Mouse (Mus musculus): ENCODE results near the gene Tspyl3. TPM values are rescaled to one million over a fixed set of nuclear protein-coding genes. Genes with fewer than 3 reads are reported as not detected.
"Not testable (repeated sequence)": the region's sequence is repeated elsewhere in the genome, so short reads cannot be mapped to it uniquely, and the experiment has no call there.

The Tspyl3 gene
- under 1 TPM; 0.22 to 0.48 (median 0.37) TPM for total RNA-seq (2022)

- no peak for DNase-seq (ENCODE audit: low spot score in 2 of 2)
Measured at GRCm38 (mm10) chr2:153224946-153225594, at the start of gene Tspyl3. Gene Tspyl3 (minus strand): TSS chr2:153225441.

DNA sequence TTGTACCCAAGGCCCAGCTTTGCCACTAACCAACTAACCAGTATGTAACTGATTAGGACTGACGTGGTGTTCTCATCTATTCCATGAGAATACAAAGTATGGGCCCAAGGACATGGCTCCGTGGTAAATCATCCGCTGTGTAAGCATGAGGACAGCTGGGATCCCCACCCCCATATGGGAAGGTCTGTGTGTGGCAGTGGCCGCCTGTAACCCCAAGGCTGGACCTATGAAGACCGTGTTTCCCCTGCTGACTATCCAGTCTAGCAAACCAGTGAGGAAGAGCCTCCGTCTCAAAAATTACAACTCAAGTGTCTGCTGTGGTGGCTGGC is 49.6 kb upstream of the Tspyl3 start:
- DNase-seq (ENCODE audit: low spot score in 2 of 2) = no peak

GRCm38 (mm10) chr2:153274200-153274918 is 49.1 kb upstream of the Tspyl3 start:
- DNase-seq (ENCODE audit: low spot score in 2 of 2) = not testable (repeated sequence)

DNA sequence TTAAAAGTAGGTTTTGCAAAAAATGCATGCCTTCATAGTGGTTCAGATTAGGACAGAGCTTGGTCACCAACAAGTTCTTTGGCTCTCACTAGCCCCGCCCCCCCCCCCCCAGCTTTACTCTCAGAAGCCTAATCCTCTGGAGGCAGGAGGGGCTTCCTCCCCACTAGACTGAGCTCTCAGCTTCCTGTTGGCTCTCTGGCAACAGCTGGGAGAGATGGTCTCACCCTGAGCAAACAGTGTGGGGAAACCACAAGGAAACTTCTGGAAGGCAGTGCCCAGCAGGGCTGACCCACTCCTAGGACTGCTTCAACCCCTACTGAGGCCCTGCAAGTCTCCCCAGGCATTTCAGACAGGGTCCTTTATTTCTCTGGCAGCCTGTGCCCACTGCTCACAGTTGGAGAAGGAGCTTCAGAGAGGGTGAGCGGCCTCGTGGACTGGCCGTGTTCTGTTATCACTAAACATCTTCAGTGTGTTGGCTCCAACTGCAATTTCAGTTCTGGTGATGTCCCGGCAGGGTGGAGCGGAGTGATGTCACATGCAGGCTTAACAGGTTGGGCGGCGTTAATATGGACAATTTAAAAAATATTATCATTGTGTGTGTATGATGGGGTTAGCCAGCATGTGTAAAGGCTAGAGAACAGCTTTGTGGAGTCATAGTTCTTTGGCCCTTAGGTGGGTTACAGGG is 45.1 kb upstream of the Tspyl3 start:
- not testable (repeated sequence) for DNase-seq (ENCODE audit: low spot score in 2 of 2)

GRCm38 (mm10) chr2:153267331-153267730 is 42.1 kb upstream of the Tspyl3 start:
- no peak for DNase-seq (ENCODE audit: low spot score in 2 of 2)

- no peak for DNase-seq (ENCODE audit: low spot score in 2 of 2)
Measured at GRCm38 (mm10) chr2:153263053-153263452, 37.8 kb upstream of the Tspyl3 start.

DNA sequence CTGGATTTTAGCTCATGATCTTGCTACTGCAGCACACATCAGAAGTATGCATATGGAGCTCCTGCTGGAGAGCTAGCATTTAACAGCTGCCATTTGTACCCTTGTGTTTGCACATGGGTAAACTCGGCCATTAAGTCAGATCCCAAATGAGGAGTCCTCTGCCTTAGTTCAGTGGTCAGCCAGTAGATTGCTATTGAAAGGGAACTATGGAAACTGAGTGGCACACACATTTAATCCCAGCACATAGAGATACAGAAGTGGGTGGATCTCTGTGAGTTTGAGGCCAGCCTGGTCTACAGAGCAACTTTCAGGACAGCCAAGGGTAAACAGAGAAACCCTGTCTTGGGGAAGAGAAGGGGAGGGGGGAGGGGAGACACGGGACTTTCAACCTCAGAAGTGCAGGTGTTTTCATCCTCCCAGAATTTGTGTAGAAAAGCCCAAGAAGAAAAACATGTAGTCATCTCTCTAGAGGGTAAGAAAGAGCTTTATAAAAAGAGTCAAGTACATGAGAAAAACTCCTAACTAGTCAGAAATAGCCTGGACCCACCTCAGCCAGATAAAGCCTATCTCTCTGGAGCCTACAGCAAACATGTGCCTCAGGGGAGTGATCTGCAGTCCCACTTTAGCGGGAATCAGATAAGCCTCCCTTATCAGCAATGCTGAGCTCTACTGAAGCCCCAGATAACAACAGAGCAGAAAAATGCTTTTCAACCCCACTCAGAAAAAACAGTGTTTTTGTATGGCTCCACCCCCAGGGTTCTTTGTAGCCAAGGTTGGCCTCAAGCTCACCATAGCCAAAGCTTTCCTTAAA is 34.8 kb upstream of the Tspyl3 start:
- DNase-seq (ENCODE audit: low spot score in 2 of 2) = no peak

DNA sequence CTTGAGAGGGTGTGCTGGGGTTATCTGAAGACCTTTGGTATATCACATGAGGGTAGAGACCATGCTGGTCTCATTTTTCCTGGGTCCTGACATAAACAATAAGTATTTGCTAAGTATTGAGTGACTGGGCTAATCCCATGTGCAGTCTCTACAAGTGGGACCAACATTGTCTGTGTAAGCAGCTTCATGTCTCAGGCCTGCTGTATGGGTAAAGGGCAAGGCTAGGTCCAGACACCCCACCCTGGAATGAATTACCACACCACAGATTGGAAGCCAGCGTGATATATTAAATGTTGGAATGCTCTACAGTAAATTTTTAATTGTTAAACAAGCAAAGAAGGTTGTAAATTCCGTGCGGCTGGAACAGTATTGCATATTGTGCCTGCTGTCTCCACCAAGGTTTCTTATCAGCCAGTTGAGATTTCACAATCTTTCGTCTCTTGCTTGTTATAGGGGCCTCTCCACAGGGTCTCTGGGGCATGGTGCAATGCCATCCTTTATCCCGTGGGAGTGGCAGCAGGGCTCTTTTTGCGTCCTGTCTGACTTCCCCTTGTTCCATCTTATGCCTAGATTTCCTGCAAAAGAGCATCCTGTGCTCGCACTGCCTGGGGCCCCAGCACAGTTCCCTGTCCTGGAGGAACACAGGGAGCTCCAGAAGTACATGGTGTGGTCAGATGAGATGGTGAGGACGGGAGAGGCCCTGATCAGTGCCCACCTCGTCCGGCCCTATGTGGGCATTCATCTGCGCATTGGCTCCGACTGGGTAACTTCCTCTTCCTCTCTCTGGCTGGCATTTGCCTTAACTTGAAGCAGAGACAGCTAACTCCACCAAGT is 34.0 kb upstream of the Tspyl3 start:
- no peak for DNase-seq (ENCODE audit: low spot score in 2 of 2)

- no peak for DNase-seq (ENCODE audit: low spot score in 2 of 2)
Measured at GRCm38 (mm10) chr2:153256604-153257003, 31.4 kb upstream of the Tspyl3 start.

DNA sequence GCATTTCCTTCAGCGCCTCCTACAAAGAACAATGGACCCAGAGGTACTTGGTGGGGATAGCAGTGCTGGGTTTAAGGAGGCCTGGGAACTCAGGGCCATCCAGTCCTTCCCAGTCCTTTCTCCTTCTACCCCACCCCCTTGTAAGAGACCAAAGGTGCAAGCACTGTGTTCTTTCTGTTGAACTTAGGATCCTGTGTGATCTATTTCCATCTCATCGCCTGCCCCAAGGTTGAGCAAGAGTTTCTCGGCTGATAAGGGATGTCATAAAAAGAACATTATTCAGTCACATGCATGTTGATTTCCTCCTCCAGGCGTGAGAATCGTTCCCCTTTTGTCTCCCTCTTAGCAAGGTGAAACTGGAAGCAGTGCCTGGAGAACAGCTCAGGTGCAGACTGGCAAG is 24.5 kb upstream of the Tspyl3 start:
- DNase-seq (ENCODE audit: low spot score in 2 of 2) = no peak

- DNase-seq (ENCODE audit: low spot score in 2 of 2) = no peak
Measured at GRCm38 (mm10) chr2:153242156-153242555, 16.9 kb upstream of the Tspyl3 start.

- peak; percentile 79 to 88 for DNase-seq (ENCODE audit: low spot score in 2 of 2)
Measured at GRCm38 (mm10) chr2:153241250-153242014, 16.2 kb upstream of the Tspyl3 start, which contains the start of the genes Plagl2 and Pofut1. Gene Plagl2 (minus strand): TSS chr2:153241426. Gene Pofut1 (plus strand): TSS chr2:153241533.

DNA sequence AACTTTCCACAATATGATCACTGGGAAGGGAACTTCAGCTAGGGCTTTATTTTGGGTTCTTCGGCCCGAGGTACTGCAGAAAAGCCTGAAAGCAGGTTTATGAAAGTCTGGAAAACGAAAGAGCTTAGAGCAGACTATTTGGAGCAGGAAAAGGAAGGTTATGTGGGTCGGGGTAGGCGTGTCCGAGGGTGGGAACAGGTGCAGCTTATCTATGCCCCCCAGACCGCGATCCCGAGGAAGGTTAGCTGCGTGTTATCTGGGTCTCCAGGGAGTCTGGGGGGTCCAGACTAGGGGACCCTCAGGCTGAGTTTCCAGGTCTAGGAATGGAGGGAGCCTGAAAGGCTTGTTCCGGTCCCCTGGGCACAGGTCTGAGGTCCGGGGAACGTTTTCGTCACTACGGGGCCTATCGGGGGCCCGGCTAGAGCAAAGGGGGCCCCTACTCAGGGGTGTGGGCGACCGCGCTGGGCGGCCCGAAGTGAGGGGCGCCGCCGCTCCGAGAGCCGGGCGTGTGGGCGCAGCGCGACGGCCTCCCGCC is 15.5 kb upstream of the Tspyl3 start:
- DNase-seq (ENCODE audit: low spot score in 2 of 2) = no peak

DNA sequence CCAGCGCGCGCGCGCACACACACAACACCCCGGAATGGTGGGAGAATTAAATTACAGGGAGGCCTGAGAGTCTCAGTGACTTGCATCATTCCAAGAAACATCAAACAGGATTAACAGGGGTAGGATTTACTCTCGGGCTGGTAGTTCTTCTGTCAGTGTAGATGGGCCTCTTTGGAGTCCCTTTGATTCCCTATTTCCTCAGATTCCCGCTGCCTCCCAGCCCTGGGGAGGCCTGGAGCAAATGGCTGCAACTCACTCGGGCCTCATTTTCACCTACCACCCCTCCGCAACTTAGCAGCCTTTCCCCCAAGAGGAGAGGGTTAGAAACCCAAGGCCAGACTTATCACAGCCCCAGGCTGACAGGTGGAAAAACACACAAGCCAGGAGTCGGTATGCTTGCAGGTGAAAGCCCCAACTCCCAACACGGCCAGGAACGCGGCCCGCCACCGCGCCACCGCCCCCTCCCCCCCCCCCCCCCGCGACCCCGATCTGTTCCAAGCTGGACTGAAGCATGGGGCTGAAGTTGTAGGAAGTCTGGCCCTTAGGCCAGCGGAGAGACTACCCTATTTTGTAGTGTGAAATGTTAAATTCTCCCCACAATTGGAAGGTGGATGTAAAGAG is 14.7 kb upstream of the Tspyl3 start:
- DNase-seq (ENCODE audit: low spot score in 2 of 2) = no peak

DNA sequence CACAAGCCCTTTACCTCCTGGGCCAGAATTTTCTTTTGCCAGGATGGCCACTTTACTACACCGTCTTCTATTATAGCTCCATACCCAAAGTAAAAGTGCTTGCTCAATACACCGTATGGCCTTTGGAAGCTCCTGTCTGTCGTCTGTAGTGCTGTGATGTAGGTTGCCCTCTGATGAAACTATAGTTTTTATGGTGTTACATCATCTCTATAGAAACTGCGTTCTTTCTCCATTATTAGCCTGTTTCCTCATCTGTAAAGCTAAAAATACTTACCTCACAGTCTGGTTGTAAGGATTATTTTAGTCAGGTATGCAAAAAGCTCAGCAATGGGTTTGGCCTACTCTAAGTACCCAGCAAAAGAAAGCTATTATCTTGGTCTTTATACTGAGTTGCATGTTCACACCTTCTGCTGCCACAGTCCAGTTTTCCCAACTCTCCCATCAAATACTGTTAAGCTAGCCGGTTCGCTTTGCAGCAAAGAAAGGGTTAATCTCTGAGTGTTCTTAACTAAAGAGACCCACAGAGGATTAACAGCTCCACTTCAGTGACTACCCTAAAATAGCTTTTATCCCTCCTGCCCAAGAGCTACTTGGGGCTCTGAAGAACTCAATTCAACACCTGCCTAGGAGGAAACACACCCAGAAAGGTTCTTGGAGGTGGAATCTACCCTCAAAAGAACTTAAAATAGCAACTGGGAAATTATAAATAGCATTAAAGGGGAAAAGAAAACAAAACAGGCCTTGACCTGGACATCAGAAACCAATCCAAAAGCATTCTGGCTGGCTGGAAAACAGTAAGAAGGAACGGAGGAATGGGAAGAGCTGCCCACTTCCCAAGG is 14.0 kb upstream of the Tspyl3 start:
- DNase-seq (ENCODE audit: low spot score in 2 of 2) = no peak

- no peak for DNase-seq (ENCODE audit: low spot score in 2 of 2)
Measured at GRCm38 (mm10) chr2:153238406-153238805, 13.2 kb upstream of the Tspyl3 start.

GRCm38 (mm10) chr2:153237891-153238290 is 12.7 kb upstream of the Tspyl3 start:
- DNase-seq (ENCODE audit: low spot score in 2 of 2) = no peak

GRCm38 (mm10) chr2:153237193-153237592 is 12.0 kb upstream of the Tspyl3 start:
- DNase-seq (ENCODE audit: low spot score in 2 of 2) = no peak

Data from gastrocnemius, adult 8-10 months (tissue).